Mouse (Mus musculus) hindbrain, embryonic 10.5 days (tissue): ENCODE data around the gene Eps15. TPM values are rescaled to one million over a fixed set of nuclear protein-coding genes. Genes with fewer than 3 reads are reported as not detected.
A peak's percentile ranks its signal among the peaks of the same experiment; 100 is the strongest.
"Not testable (repeated sequence)": the region's sequence is repeated elsewhere in the genome, so short reads cannot be mapped to it uniquely, and the experiment has no call there.

Source experiments
- DNase-seq: peaks from one replicate; pipeline ENCODE4 v3.0.0-alpha.2; 2017; ENCODE audit warnings: low spot score
- H3K27ac ChIP-seq: fragments of 300-500 bp; sonication (generic); 2 replicates; pipeline ENCODE4 v1.5.1; 2016; ENCODE audit warnings: mild to moderate bottlenecking, moderate library complexity
- H3K27me3 ChIP-seq: fragments of 300-500 bp; sonication (generic); 2 replicates; pipeline ENCODE4 v1.6.1; 2016; ENCODE audit warnings: mild to moderate bottlenecking; ENCODE audit not compliant: poor library complexity, insufficient read depth, severe bottlenecking
- H3K36me3 ChIP-seq: fragments of 300-500 bp; sonication (generic); 2 replicates; pipeline ENCODE4 v1.6.1; 2016; ENCODE audit warnings: mild to moderate bottlenecking, moderate library complexity
- H3K4me1 ChIP-seq: fragments of 300-500 bp; sonication (generic); replicated peaks from 2 replicates; pipeline ENCODE4 v1.6.1; 2016; ENCODE audit warnings: mild to moderate bottlenecking
- H3K4me3 ChIP-seq: fragments of 300-500 bp; sonication (generic); 2 replicates; pipeline ENCODE4 v1.5.1; 2016; ENCODE audit warnings: mild to moderate bottlenecking, moderate library complexity
- H3K9me3 ChIP-seq: fragments of 300-500 bp; sonication (generic); 2 replicates; pipeline ENCODE4 v1.6.1; 2016; ENCODE audit warnings: mild to moderate bottlenecking, moderate library complexity
- WGBS: fragments of 180-500 bp; shearing (Covaris S2); methylation state at CpG from one replicate; pipeline ENCODE4 v1.1.7; 2016; 5-methylcytosine and 5-hydroxymethylcytosine counted together
- polyA plus RNA-seq: library from polyadenylated mRNA; unstranded; fragments of >200 nt; fragmentation: Nextera tagmentation; extraction: Ambion mirVana; gene quantifications from 2 replicates; pipeline ENCODE4 v1.2.1, GENCODE M21; 2016

Gene Eps15
- polyA plus RNA-seq, 1 experiment from 2014 or later: 41.6 TPM

DNA sequence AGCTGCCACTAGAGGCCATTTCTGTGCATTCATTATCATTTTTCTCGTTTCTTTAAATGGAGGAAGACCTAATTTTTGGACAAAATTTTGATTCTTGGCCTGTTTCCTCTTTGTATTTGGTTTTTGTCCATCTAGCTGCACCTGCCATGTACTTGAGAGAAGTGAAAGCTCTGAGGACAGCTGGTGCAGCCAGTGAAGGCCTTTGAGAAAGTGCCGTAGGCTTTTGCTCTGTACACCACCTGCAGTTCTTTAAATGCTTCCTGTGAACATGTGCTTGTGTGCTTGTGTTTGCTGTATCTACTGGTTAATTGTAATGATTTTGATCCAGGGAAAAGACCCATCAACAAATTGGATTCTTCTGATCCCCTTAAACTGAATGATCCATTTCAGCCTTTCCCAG, 102.4 kb downstream of the Eps15 start:
- Histone ChIP-seq H3K4me3 (no peak overlapping the region), H3K27ac (no peak overlapping the region), H3K4me1 (peaks cover 5% of the 10 kb centered on the region; the same call in 1 of the 2 replicates), H3K27me3 (no peaks in the 10 kb centered on the region), H3K36me3 (peaks cover 17% of the 10 kb centered on the region), H3K9me3 (no peaks in the 10 kb centered on the region)
- DNase-seq: no peak
- 84% methylated on average over 2 of the region's 2 CpGs for WGBS

DNA sequence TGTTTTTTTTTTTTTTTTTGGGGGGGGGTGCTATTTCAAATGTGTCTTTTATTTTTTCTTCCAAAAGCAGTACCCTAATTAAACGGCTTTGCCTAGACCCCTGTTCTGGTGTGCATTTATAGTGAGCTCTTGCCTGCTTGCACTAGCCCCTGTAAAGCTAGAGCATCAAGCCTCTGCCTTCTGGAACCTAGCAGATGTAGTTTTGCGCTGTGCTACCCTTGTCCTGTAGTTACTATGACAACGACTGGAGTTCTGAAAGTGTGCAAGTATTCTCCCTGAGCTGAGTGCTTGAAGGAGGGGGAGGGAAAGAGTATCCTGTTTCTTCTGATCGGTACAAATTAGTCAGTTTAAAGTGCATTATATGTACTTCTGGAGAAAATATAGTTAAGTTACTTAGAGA, 105.5 kb downstream of the Eps15 start:
- WGBS: 46% methylated on average over 4 of the region's 4 CpGs
- peaks cover 5% of the 10 kb centered on the region; the same call in 1 of the 2 replicates for H3K4me1 ChIP-seq
- H3K27me3 ChIP-seq: no peaks in the 10 kb centered on the region
- DNase-seq: peak; percentile 14
- H3K27ac ChIP-seq: no peak overlapping the region
- H3K36me3 ChIP-seq: no peaks in the 10 kb centered on the region
- H3K9me3 ChIP-seq: no peaks in the 10 kb centered on the region
- H3K4me3 ChIP-seq: no peak overlapping the region

- no peak overlapping the region for H3K4me3 ChIP-seq
- WGBS: 85% methylated on average over 6 of the region's 6 CpGs
- H3K27ac ChIP-seq: no peak overlapping the region
- H3K27me3 ChIP-seq: peaks cover 8% of the 10 kb centered on the region; the same call in 1 of the 2 replicates
- no peak for DNase-seq
- no peaks in the 10 kb centered on the region for H3K9me3 ChIP-seq
- no peaks in the 10 kb centered on the region for H3K36me3 ChIP-seq
- peaks cover 9% of the 10 kb centered on the region for H3K4me1 ChIP-seq
Observed at GRCm38 (mm10) chr4:109393229-109393779, 113.2 kb downstream of the Eps15 start.

- peaks cover 8% of the 10 kb centered on the region; the same call in 1 of the 2 replicates for H3K27me3 ChIP-seq
- 0 out of 2 replicates have a peak overlapping the region, but pooled peaks have one; percentile 9 for H3K4me3 ChIP-seq
- no peak for DNase-seq
- H3K36me3 ChIP-seq: no peaks in the 10 kb centered on the region
- H3K27ac ChIP-seq: 0 out of 2 replicates have a peak overlapping the region, but pooled peaks have one; percentile 2
- WGBS: 16% methylated on average over 13 of the region's 13 CpGs
- peaks cover 9% of the 10 kb centered on the region for H3K4me1 ChIP-seq
- no peaks in the 10 kb centered on the region for H3K9me3 ChIP-seq
Observed at GRCm38 (mm10) chr4:109393902-109394301, 113.8 kb downstream of the Eps15 start.

DNA sequence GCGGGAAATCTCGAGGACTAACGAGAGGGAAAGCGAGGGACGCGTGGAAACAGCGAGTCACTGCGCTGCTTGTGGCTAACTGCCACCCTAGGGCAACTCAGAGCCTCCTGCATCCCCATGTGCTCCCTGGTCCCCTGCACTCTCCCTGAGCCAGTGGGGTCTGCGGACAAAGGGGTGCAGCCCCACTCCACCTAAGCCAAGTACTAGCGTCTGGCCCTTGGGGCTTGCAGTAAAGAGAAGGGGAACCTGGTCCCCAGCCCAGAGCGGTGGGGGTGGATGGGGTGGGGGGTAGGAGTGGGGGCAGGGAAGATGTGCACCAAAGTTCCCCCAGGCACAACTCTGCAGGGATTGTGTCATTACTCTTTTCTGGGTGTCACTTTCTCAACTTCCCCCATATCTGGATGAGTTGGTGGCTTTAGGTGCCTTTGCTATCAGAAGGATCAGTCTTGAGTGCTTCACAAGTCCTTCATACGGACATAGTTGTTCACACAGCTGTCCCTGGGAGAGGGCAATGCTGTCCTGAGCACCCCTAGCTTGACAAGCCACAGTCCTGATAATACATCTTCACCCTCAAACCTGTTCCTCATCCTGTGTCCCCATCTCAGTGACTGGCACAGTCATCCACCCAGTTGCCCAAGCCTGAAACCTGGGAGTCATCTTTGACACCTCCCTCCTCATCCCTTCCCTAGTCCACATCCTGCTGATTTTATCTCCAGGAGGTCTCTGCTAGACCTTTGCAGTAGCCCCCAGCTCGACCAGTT, 114.4 kb downstream of the Eps15 start:
- Histone ChIP-seq H3K9me3 (no peaks in the 10 kb centered on the region), H3K27me3 (peaks cover 8% of the 10 kb centered on the region; the same call in 1 of the 2 replicates), H3K4me1 (peaks cover 9% of the 10 kb centered on the region), H3K36me3 (no peaks in the 10 kb centered on the region), H3K4me3 (0 out of 2 replicates have a peak overlapping the region, but pooled peaks have one; percentile 9), H3K27ac (0 out of 2 replicates have a peak overlapping the region, but pooled peaks have one; percentile 2)
- no peak for DNase-seq
- WGBS: 36% methylated on average over 13 of the region's 13 CpGs

GRCm38 (mm10) chr4:109400366-109400980, 120.4 kb downstream of the Eps15 start:
- Histone ChIP-seq H3K4me1 (peaks cover 7% of the 10 kb centered on the region; the same call in 1 of the 2 replicates), H3K27me3 (peaks cover 3% of the 10 kb centered on the region; the same call in 1 of the 2 replicates), H3K27ac (no peak overlapping the region), H3K36me3 (no peaks in the 10 kb centered on the region), H3K4me3 (no peak overlapping the region), H3K9me3 (no peaks in the 10 kb centered on the region)
- WGBS: 84% methylated on average over 10 of the region's 10 CpGs
- no peak for DNase-seq

GRCm38 (mm10) chr4:109401176-109401689, 121.2 kb downstream of the Eps15 start:
- 76% methylated on average over 5 of the region's 5 CpGs for WGBS
- Histone ChIP-seq H3K9me3 (no peaks in the 10 kb centered on the region), H3K27ac (no peak overlapping the region), H3K27me3 (peaks cover 10% of the 10 kb centered on the region; the same call in 1 of the 2 replicates), H3K36me3 (no peaks in the 10 kb centered on the region), H3K4me1 (peaks cover 15% of the 10 kb centered on the region), H3K4me3 (no peak overlapping the region)
- DNase-seq: no peak

- Histone ChIP-seq H3K27me3 (peaks cover 38% of the 10 kb centered on the region), H3K27ac (0 out of 2 replicates have a peak overlapping the region, but pooled peaks have one; percentile 86), H3K4me1 (peaks cover 26% of the 10 kb centered on the region)
- WGBS: 90% methylated on average over 3 of the region's 3 CpGs
- not testable (repeated sequence) for H3K9me3 ChIP-seq, H3K4me3 ChIP-seq, H3K36me3 ChIP-seq, DNase-seq
Observed at GRCm38 (mm10) chr4:109404908-109405307, 124.8 kb downstream of the Eps15 start.

DNA sequence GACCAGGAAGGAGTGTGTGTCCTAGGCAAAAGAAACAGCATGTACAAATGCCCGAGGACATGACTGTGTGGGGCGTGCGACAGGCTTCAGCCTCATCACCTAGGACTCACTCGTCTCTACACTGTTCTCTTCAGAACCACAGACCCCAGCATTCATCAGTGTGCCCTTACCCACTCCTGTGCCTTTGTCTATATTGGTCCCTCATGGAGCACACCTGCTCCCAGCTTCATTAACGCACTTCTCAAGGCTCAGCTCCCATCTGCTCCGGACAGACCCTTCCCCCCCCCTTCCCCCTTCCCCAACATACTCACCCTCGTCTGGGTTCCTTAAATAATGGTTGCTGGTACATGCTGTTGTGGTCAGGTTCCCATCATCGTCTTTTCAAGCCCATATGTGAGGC, 125.3 kb downstream of the Eps15 start:
- WGBS: 68% methylated on average over 8 of the region's 8 CpGs
- Histone ChIP-seq H3K27ac (peak overlapping the region; percentile 86; the same call in 1 of the 2 replicates), H3K4me3 (peak overlapping the region; percentile 73; the same call in 1 of the 2 replicates), H3K36me3 (no peaks in the 10 kb centered on the region), H3K4me1 (peaks cover 26% of the 10 kb centered on the region), H3K27me3 (peaks cover 42% of the 10 kb centered on the region), H3K9me3 (no peaks in the 10 kb centered on the region)
- no peak for DNase-seq

GRCm38 (mm10) chr4:109406054-109406485, 126.0 kb downstream of the Eps15 start:
- Histone ChIP-seq H3K4me1 (peaks cover 30% of the 10 kb centered on the region), H3K27ac (peak overlapping the region; percentile 86), H3K9me3 (no peaks in the 10 kb centered on the region), H3K36me3 (no peaks in the 10 kb centered on the region), H3K4me3 (peak overlapping the region; percentile 73), H3K27me3 (peaks cover 42% of the 10 kb centered on the region)
- 10% methylated on average over 3 of the region's 3 CpGs for WGBS
- peak; percentile 53 for DNase-seq

GRCm38 (mm10) chr4:109406486-109407175, 126.6 kb downstream of the Eps15 start, which contains the start of gene Ttc39a:
Gene Ttc39a, plus strand, starts transcription at chr4:109406623.
- Histone ChIP-seq H3K27ac (peak within 1 kb of the TSS; percentile 86), H3K9me3 (no peaks in the 10 kb centered on the region), H3K36me3 (no peaks in the 10 kb centered on the region), H3K27me3 (peaks cover 42% of the 10 kb centered on the region), H3K4me1 (peaks cover 30% of the 10 kb centered on the region), H3K4me3 (peak within 1 kb of the TSS; percentile 73)
- peak; percentile 64 for DNase-seq
- WGBS: under 1% methylated on average over 56 of the region's 56 CpGs

DNA sequence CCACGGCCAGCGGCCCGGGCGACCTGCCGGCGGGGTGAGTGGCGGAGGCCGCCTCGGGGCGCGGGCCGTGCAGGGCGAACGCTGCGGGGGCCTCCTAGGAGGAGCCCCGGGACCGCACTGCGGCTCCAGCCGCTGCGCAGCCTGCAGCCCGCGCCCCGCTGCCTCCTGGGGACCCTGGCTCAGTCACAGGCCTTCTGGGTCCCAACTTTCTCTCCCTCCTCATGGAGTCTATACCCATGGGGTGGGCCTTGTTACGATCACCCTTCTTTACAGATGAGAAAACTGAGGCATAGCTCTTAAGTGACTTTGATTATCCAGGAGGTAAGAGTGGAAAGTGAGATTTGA, 127.1 kb downstream of the Eps15 start:
- Histone ChIP-seq H3K27ac (peak overlapping the region; percentile 86), H3K4me1 (peaks cover 28% of the 10 kb centered on the region), H3K9me3 (no peaks in the 10 kb centered on the region), H3K27me3 (peaks cover 42% of the 10 kb centered on the region), H3K36me3 (no peaks in the 10 kb centered on the region), H3K4me3 (peak overlapping the region; percentile 73)
- no peak for DNase-seq
- 3% methylated on average over 24 of the region's 24 CpGs for WGBS
